Mouse (Mus musculus) erythroblast, embryonic 14.5 days (primary cell): ENCODE measurements around the gene Plekhg1. TPM values are rescaled to one million over a fixed set of nuclear protein-coding genes. Genes with fewer than 3 reads are reported as not detected.
A peak's percentile ranks its signal among the peaks of the same experiment; 100 is the strongest.

ENCODE experiments used
- H3K27me3 ChIP-seq: 2 replicates; pipeline ENCODE4 v1.6.1; 2012; ENCODE audit warnings: inconsistent platforms; ENCODE audit not compliant: control insufficient read depth
- H3K36me3 ChIP-seq: 2 replicates; pipeline ENCODE4 v1.6.1; 2012; ENCODE audit warnings: mild to moderate bottlenecking, inconsistent platforms; ENCODE audit not compliant: control insufficient read depth
- H3K4me1 ChIP-seq: 2 replicates; pipeline ENCODE4 v1.6.1; 2012; ENCODE audit warnings: inconsistent platforms; ENCODE audit not compliant: control insufficient read depth
- H3K4me3 ChIP-seq: replicated peaks from 2 replicates; pipeline ENCODE3; 2012; ENCODE audit warnings: moderate library complexity, mild to moderate bottlenecking, inconsistent platforms
- H3K9me3 ChIP-seq: 2 replicates; pipeline ENCODE4 v1.6.1; 2012; ENCODE audit warnings: low read length, inconsistent platforms, mixed read lengths; ENCODE audit not compliant: control insufficient read depth
- GATA1 ChIP-seq: IDR thresholded peaks from 2 replicates; pipeline ENCODE4 v1.6.1; 2012; ENCODE audit warnings: low read length, inconsistent platforms, mixed read lengths
- TAL1 ChIP-seq: IDR thresholded peaks from 3 replicates; pipeline ENCODE4 v1.6.1; 2012; ENCODE audit warnings: low read length, inconsistent platforms, mixed read lengths
- polyA plus RNA-seq: library from polyadenylated mRNA; stranded (reverse); fragments of >175 nt; gene quantifications from 2 replicates; pipeline ENCODE4 v1.2.3, GENCODE M21; 2012

The Plekhg1 gene
- polyA plus RNA-seq, 1 experiment: not detected

DNA sequence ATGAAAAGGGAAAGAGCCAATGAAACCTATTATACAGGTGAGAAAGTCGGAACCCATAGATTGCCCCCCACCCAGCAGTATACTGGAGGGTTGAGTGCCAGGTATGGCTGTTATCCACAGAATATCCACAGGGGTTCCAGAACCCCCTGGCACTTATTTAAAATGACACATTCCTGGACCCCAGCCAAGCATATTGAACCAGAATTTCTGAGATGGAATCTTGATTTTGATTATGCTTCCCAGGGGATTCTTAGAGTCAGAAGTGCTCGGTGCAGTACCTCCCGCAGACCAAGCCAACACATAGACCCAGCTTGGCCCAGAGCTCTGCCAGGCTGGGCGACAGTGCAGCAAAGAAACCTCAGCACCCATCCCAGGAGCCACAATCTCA lies 236.5 kb downstream of the Plekhg1 start:
- H3K4me1 ChIP-seq: peaks cover 54% of the 10 kb centered on the region
- H3K9me3 ChIP-seq: peaks cover 3% of the 10 kb centered on the region; the same call in 1 of the 2 replicates
- TF ChIP-seq TAL1 (no peak), GATA1 (no peak)
- H3K4me3 ChIP-seq: no peak overlapping the region
- H3K36me3 ChIP-seq: peaks cover 55% of the 10 kb centered on the region
- no peaks in the 10 kb centered on the region for H3K27me3 ChIP-seq

- Histone ChIP-seq H3K36me3 (peaks cover 71% of the 10 kb centered on the region), H3K27me3 (no peaks in the 10 kb centered on the region), H3K4me1 (peaks cover 39% of the 10 kb centered on the region), H3K9me3 (peaks cover 3% of the 10 kb centered on the region; the same call in 1 of the 2 replicates), H3K4me3 (no peak overlapping the region)
- TF ChIP-seq TAL1 (no peak), GATA1 (no peak)
Measured at GRCm38 (mm10) chr10:3978326-3978725, 238.2 kb downstream of the Plekhg1 start.

- no peak overlapping the region for H3K4me3 ChIP-seq
- no peaks in the 10 kb centered on the region for H3K27me3 ChIP-seq
- peaks cover 77% of the 10 kb centered on the region for H3K36me3 ChIP-seq
- TF ChIP-seq TAL1 (no peak), GATA1 (no peak)
- peaks cover 33% of the 10 kb centered on the region for H3K4me1 ChIP-seq
- H3K9me3 ChIP-seq: peaks cover 3% of the 10 kb centered on the region; the same call in 1 of the 2 replicates
Measured at GRCm38 (mm10) chr10:3978792-3979488, 238.8 kb downstream of the Plekhg1 start.

DNA sequence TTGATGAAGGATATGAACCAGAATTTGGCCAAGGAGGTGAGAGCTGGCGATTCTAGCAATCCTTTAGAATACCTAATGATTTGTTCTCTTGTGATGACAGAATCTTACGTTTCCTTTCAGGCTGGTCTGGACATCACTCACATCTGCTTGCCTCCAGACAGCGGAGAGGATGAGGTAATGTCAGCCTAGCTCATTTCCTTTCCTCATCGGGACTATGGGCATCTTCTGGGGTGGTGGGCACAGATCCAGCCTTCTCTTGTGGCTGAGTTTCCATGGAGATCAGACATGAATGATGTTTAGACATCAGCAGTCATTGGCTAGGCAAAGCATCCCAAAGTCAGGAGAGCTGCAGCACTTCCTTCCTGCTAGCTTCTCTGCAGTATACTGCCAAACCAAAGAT lies 240.1 kb downstream of the Plekhg1 start:
- Histone ChIP-seq H3K4me3 (no peak overlapping the region), H3K9me3 (peaks cover 3% of the 10 kb centered on the region; the same call in 1 of the 2 replicates), H3K4me1 (peaks cover 20% of the 10 kb centered on the region), H3K27me3 (no peaks in the 10 kb centered on the region), H3K36me3 (peaks cover 85% of the 10 kb centered on the region)
- TF ChIP-seq GATA1 (no peak), TAL1 (no peak)

DNA sequence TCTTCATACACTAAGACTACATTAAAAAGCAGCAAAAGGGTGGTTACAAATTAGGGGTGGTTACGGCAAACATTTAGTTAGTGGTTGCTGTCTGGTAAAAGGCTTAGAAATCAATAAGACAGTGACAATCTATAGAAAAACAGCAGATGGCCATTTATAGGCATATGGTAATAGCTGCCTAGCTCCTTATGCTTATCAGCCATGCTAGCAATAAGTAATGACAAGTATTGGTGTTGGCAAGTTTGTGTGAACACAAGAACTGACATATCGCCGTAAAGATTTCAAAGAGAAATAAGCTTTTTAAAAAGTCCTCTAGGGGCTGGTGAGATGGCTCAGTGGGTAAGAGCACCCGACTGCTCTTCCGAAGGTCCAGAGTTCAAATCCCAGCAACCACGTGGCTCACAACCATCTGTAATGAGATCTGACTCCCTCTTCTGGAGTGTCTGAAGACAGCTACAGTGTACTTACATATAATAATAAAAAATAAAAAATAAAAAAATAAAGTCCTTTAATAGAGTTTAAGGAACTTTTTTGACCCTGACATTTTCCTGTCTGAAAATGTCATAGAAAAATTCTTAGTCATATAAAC lies 250.2 kb downstream of the Plekhg1 start:
- Histone ChIP-seq H3K36me3 (peaks cover 74% of the 10 kb centered on the region), H3K4me3 (no peak overlapping the region), H3K27me3 (no peaks in the 10 kb centered on the region), H3K4me1 (peaks cover 43% of the 10 kb centered on the region), H3K9me3 (no peaks in the 10 kb centered on the region)
- TF ChIP-seq GATA1: no peak
- TF ChIP-seq TAL1: no peak

DNA sequence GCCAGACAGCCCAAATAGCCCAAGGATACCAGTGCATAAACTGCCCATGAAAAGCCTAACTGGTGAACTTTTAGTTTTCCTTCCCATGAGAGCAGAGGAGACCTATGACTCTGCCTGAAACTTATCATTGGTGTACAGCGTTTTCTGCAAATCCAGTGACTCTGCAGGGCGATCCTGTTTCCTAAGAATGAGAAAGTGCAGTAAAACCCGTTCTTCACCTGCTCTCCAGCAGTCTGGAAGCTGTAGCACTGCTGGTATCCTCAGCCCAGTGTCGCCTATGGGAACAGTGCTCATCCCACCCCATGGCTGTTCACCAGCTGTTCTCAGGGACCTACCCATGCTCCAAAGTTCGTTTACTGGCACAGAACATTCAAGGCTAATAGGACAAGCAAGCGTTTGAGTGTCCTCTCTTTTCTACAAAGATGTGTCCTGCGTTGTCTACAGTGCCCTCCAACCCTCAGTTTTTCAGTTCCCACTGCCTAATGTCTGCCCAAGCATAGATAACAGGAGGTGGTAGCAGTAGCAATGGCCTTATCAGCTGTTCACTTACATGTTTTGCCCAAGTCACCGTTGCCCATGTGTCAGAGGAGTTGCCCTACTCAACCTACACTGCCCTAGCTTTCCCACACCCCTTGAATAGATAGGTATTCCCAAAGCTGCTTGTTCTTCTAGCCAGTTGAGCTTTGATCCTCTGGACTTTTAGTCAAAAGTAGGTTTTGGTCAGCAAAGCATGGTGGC lies 253.4 kb downstream of the Plekhg1 start:
- peak; percentile 83 for TF ChIP-seq TAL1
- TF ChIP-seq GATA1: peak; percentile 92
- Histone ChIP-seq H3K4me1 (peaks cover 56% of the 10 kb centered on the region), H3K4me3 (peak overlapping the region; percentile 45), H3K9me3 (no peaks in the 10 kb centered on the region), H3K36me3 (peaks cover 94% of the 10 kb centered on the region), H3K27me3 (no peaks in the 10 kb centered on the region)

DNA sequence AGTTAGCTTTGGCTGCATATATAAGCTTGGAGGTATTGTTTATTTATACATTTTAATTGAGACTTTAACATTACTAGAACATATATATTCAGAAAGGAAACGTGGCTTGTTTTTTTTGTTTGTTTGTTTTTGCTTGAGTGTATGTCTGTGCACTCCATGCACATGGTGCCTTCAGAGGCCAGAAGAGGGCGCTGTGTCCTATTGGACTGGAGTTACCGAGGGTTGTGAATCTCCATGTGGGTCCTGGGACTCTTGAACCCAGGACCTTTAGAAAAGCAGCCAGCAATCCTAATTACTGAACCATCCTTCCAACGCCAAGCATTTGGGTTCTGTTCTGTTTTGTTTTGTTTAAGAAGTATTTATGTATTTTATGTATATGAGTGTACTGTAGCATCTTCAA lies 255.1 kb downstream of the Plekhg1 start:
- TF ChIP-seq TAL1 (no peak), GATA1 (no peak)
- Histone ChIP-seq H3K4me1 (peaks cover 56% of the 10 kb centered on the region), H3K27me3 (no peaks in the 10 kb centered on the region), H3K36me3 (peaks cover 94% of the 10 kb centered on the region), H3K9me3 (no peaks in the 10 kb centered on the region), H3K4me3 (no peak overlapping the region)

DNA sequence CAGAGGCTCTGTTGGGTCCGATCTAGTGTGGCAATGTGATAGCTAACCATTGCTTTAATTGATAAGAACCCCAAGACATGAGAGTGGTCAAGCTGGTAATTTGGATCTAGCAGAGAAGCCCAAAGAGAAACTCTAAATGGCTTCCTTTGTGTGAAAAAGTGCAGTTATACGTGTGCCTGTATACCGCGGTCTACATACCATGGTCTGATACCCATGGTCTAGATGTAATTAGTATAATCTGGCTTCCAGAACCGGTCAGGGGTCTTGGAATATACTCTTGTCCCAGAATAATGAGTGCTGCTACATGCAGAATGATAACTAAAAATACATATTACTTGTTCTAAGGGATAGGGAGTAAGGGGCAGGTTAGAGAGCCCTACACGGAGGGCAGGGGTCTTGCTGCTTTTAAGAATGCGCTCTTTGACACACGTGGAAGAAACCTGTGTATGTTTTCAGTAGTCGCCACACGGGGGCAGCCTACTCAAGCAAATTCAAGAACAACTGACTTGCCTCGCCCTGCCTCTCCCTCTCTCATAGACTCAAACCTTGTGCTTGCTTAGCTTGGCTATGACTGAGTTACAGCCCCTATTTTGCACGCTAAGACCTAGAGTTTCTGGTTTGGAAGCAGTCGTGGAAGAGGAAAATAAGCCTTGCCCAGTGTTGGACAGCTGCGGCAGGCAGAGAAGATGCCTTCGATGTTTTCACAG lies 256.2 kb downstream of the Plekhg1 start:
- no peaks in the 10 kb centered on the region for H3K9me3 ChIP-seq
- H3K36me3 ChIP-seq: peaks cover 94% of the 10 kb centered on the region
- H3K27me3 ChIP-seq: no peaks in the 10 kb centered on the region
- no peak overlapping the region for H3K4me3 ChIP-seq
- no peak for TF ChIP-seq GATA1
- no peak for TF ChIP-seq TAL1
- peaks cover 52% of the 10 kb centered on the region for H3K4me1 ChIP-seq
